Mouse (Mus musculus): ENCODE results near the gene Kif5a. TPM values are rescaled to one million over a fixed set of nuclear protein-coding genes. Genes with fewer than 3 reads are reported as not detected.
A peak's percentile ranks its signal among the peaks of the same experiment; 100 is the strongest.

Gene Kif5a
- polyA plus RNA-seq, 1 experiment from 2014 or later: 114 TPM

GRCm38 (mm10) chr10:127269884-127270283 lies 6.7 kb upstream of the Kif5a start:
- Histone ChIP-seq H3K9ac (no peak overlapping the region), H3K27me3 (no peaks in the 10 kb centered on the region), H3K4me1 (replicated peaks) (peaks cover 40% of the 10 kb centered on the region), H3K9me3 (no peaks in the 10 kb centered on the region), H3K27ac (replicated peaks) (no peak overlapping the region; the same call in 1 of the 2 replicates), H3K36me3 (peaks cover 38% of the 10 kb centered on the region), H3K4me2 (no peak overlapping the region), H3K4me3 (no peak overlapping the region)
- ATAC-seq (ENCODE audit: low FRiP score, low read depth): no peak
- 65% methylated on average over 4 of the region's 4 CpGs for WGBS

GRCm38 (mm10) chr10:127269036-127269435 lies 5.9 kb upstream of the Kif5a start:
- H3K9me3 ChIP-seq: no peaks in the 10 kb centered on the region
- peak overlapping the region; percentile 2; the same call in 1 of the 2 replicates for H3K9ac ChIP-seq
- WGBS: 60% methylated on average over 12 of the region's 12 CpGs
- H3K27me3 ChIP-seq: no peaks in the 10 kb centered on the region
- H3K4me2 ChIP-seq: no peak overlapping the region
- peaks cover 40% of the 10 kb centered on the region for H3K4me1 ChIP-seq (replicated peaks)
- no peak overlapping the region for H3K4me3 ChIP-seq
- H3K27ac ChIP-seq (replicated peaks): 0 out of 2 replicates have a peak overlapping the region, but pooled peaks have one; percentile 3
- peaks cover 34% of the 10 kb centered on the region for H3K36me3 ChIP-seq
- no peak for ATAC-seq (ENCODE audit: low FRiP score, low read depth)

- Histone ChIP-seq H3K4me2 (0 out of 2 replicates have a peak overlapping the region, but pooled peaks have one; percentile 90), H3K27ac (replicated peaks) (0 out of 2 replicates have a peak overlapping the region, but pooled peaks have one; percentile 3), H3K27me3 (no peaks in the 10 kb centered on the region), H3K4me3 (no peak overlapping the region), H3K36me3 (peaks cover 29% of the 10 kb centered on the region), H3K9ac (no peak overlapping the region), H3K4me1 (replicated peaks) (peaks cover 44% of the 10 kb centered on the region), H3K9me3 (no peaks in the 10 kb centered on the region)
- ATAC-seq (ENCODE audit: low FRiP score, low read depth): no peak
- 80% methylated on average over 5 of the region's 5 CpGs for WGBS
These were observed 5.3 kb upstream of the Kif5a start for GRCm38 (mm10) chr10:127268401-127268800.

GRCm38 (mm10) chr10:127267318-127267717 lies 4.2 kb upstream of the Kif5a start:
- H3K27me3 ChIP-seq: no peaks in the 10 kb centered on the region
- WGBS: 69% methylated on average over 5 of the region's 5 CpGs
- H3K9me3 ChIP-seq: no peaks in the 10 kb centered on the region
- H3K4me1 ChIP-seq (replicated peaks): peaks cover 47% of the 10 kb centered on the region
- 0 out of 2 replicates have a peak overlapping the region, but pooled peaks have one; percentile 95 for H3K27ac ChIP-seq (replicated peaks)
- peak overlapping the region; percentile 100 for H3K9ac ChIP-seq
- H3K4me3 ChIP-seq: peak overlapping the region; percentile 97
- peak overlapping the region; percentile 90 for H3K4me2 ChIP-seq
- ATAC-seq (ENCODE audit: low FRiP score, low read depth): no peak
- peaks cover 18% of the 10 kb centered on the region; the same call in 1 of the 2 replicates for H3K36me3 ChIP-seq

DNA sequence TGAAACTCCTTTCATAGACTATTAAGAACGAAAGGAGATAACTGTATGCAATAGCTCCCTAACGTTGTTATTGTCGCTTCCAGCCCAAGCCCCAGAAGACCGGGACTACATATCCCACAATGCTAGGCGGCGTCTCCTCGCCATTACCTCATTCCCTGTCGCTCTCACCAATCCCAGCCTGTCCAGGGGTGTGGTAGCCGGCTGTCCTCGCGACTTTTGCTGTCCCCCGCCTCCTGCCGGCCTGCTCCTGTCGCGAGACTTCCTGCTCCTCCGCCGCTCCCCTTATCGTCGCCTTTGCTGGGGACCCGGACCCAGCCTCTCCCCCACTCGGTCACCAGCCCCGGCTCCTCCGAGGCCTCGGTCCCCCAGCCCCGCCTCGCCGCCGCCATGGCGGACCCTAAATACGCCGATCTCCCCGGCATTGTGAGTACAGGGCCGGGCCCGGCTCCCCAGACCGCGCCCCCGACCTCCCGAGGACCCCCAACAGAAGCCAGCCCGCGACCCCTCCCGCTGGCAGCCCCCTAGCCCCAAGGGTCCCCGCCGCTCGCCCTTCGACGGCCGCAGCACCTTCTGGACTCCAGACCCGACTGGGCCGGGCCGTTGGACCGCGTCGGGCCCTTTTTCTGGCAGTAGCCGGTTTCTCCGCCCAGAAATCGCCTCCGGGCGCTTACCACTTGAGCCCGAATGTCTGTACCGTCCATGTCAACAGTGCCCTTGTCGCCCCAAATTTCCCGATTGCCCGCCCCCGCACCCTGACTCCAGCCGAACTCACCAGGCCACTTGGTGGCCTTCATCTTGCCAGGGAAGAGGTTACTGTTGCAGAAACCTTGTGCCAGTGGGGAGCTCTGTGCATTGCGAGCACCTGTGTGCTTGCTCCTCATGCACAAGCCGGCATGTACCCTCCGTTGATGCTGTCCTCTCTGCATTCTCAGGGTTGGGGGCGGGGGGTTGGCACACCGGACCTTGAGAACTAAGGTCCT lies 3.3 kb upstream of the Kif5a start, which contains the start of gene Dctn2:
TSS of gene Dctn2 (plus strand) at position 257 of the 980 bp plus-strand sequence.
- Histone ChIP-seq H3K9ac (peak within 1 kb of the TSS; percentile 100), H3K36me3 (peaks cover 13% of the 10 kb centered on the region; the same call in 1 of the 2 replicates), H3K4me1 (replicated peaks) (peaks cover 50% of the 10 kb centered on the region), H3K4me3 (peak within 1 kb of the TSS; percentile 97), H3K9me3 (no peaks in the 10 kb centered on the region), H3K27ac (replicated peaks) (peak within 1 kb of the TSS; percentile 95), H3K4me2 (peak within 1 kb of the TSS; percentile 90), H3K27me3 (no peaks in the 10 kb centered on the region)
- ATAC-seq (ENCODE audit: low FRiP score, low read depth): peak; percentile 95
- under 1% methylated on average over 70 of the region's 70 CpGs for WGBS

- H3K27me3 ChIP-seq: no peaks in the 10 kb centered on the region
- peaks cover 57% of the 10 kb centered on the region for H3K4me1 ChIP-seq (replicated peaks)
- WGBS: 29% methylated on average over 4 of the region's 4 CpGs
- ATAC-seq (ENCODE audit: low FRiP score, low read depth): no peak
- no peaks in the 10 kb centered on the region for H3K9me3 ChIP-seq
- H3K27ac ChIP-seq (replicated peaks): peak overlapping the region; percentile 48; the same call in 1 of the 2 replicates
- H3K36me3 ChIP-seq: peaks cover 8% of the 10 kb centered on the region; the same call in 1 of the 2 replicates
- no peak overlapping the region; the same call in 1 of the 2 replicates for H3K9ac ChIP-seq
- peak overlapping the region; percentile 97 for H3K4me3 ChIP-seq
- peak overlapping the region; percentile 90 for H3K4me2 ChIP-seq
These were observed 2.6 kb upstream of the Kif5a start for GRCm38 (mm10) chr10:127265727-127266111.

GRCm38 (mm10) chr10:127264971-127265370 lies 1.8 kb upstream of the Kif5a start:
- no peak for ATAC-seq (ENCODE audit: low FRiP score, low read depth)
- WGBS: 62% methylated on average over 4 of the region's 4 CpGs
- H3K27ac ChIP-seq (replicated peaks): no peak overlapping the region
- no peaks in the 10 kb centered on the region for H3K27me3 ChIP-seq
- H3K9me3 ChIP-seq: no peaks in the 10 kb centered on the region
- H3K36me3 ChIP-seq: 0 out of 2 replicates have a peak, but pooled peaks cover 4% of the 10 kb centered on the region
- H3K4me1 ChIP-seq (replicated peaks): peaks cover 59% of the 10 kb centered on the region
- H3K4me3 ChIP-seq: no peak overlapping the region
- H3K9ac ChIP-seq: no peak overlapping the region
- H3K4me2 ChIP-seq: no peak overlapping the region

- ATAC-seq (ENCODE audit: low FRiP score, low read depth): no peak
- Histone ChIP-seq H3K4me3 (no peak overlapping the region), H3K4me1 (replicated peaks) (peaks cover 61% of the 10 kb centered on the region), H3K27me3 (no peaks in the 10 kb centered on the region), H3K9ac (no peak overlapping the region), H3K27ac (replicated peaks) (no peak overlapping the region), H3K4me2 (no peak overlapping the region), H3K36me3 (0 out of 2 replicates have a peak, but pooled peaks cover 4% of the 10 kb centered on the region), H3K9me3 (no peaks in the 10 kb centered on the region)
- WGBS: 81% methylated on average over 8 of the region's 8 CpGs
These were observed 1.2 kb upstream of the Kif5a start for GRCm38 (mm10) chr10:127264336-127264735.

DNA sequence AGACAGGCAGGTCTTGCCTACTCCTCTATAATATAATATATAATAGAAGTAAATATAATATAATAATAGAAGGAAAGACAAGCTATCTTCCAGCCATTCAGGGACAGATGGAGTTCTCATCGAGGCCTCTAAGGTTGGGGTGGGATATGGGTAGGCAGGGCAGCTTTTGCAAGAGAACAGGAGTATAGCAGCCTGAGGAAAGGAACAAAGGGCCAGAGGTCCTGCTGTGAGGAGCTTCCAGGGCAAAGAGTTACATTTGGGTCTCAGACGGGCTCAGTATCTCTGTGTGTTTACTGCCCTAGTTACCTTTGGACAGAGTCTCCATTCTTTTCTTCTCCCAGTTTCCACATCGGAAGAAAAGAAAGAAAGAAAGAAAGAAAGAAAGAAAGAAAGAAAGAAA lies 483 bp upstream of the Kif5a start:
- Histone ChIP-seq H3K9me3 (no peaks in the 10 kb centered on the region), H3K4me3 (peak overlapping the region; percentile 64), H3K4me2 (peak overlapping the region; percentile 64), H3K36me3 (0 out of 2 replicates have a peak, but pooled peaks cover 4% of the 10 kb centered on the region), H3K4me1 (replicated peaks) (peaks cover 61% of the 10 kb centered on the region), H3K27me3 (no peaks in the 10 kb centered on the region), H3K27ac (replicated peaks) (peak overlapping the region; percentile 92; the same call in 1 of the 2 replicates), H3K9ac (peak overlapping the region; percentile 70; the same call in 1 of the 2 replicates)
- ATAC-seq (ENCODE audit: low FRiP score, low read depth): no peak
- WGBS: 37% methylated on average over 3 of the region's 3 CpGs

DNA sequence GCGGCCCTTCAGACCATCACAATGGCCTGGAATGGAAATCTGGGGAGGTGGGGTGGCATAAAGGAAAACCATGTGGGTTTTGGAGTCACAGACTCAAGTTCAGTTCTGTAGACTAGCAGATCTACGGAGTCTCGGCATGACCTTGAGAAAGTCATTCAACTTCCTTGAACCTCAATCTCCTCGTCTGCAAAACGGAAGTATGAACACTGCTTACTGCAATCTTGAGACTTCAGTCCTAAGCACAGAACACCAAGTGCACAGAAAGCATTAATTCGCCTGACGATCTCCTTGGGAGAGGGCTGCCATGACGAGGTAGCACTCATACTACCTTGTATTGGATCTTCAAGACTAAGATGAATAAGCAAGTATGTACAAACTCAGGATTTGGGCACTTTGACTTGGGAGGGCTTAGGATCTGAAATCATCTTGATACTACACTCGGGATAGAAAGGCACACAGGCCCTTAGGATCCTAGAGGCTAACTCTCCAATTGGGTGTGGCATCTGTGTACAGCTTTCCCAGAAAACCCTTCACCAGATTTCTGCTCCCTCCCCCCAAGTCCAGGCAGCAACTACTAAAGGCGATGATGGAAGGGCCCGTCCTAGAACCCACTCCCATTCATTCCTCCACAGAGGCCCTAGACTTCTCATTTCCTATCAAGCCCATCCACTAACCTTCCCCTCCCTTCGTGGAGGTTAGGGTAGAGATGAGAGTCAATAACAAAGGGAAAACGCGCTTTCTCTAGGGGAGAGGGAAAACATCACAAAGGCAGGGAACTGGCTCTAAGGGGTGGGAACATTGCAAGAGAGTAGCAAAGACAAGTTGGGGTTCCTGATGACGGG lies 1.2 kb downstream of the Kif5a start:
- Histone ChIP-seq H3K4me2 (peak overlapping the region; percentile 64), H3K36me3 (peaks cover 2% of the 10 kb centered on the region; the same call in 1 of the 2 replicates), H3K9ac (peak overlapping the region; percentile 70), H3K9me3 (no peaks in the 10 kb centered on the region), H3K27me3 (no peaks in the 10 kb centered on the region), H3K4me1 (replicated peaks) (peaks cover 60% of the 10 kb centered on the region), H3K27ac (replicated peaks) (peak overlapping the region; percentile 92), H3K4me3 (peak overlapping the region; percentile 64)
- 51% methylated on average over 15 of the region's 15 CpGs for WGBS
- ATAC-seq (ENCODE audit: low FRiP score, low read depth): no peak

DNA sequence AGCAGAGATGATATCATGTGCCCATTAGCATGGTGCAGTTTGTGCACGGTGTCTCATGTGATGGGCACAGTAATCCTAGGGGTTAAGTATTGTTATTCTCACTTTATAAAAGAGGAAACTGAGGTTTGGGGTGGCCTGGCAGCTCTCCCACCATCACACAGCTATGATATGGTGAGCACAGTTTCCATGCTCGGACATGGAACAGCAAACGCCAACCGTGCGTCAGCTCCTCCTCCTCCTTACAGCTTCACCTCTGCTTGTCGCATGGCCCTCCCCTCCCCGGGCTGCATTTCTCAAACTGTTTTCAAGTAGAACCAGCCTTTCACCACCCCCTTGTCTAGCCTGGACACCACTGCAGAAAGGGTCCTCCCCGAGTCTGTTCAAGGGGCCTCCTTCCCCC lies 4.7 kb downstream of the Kif5a start:
- H3K4me3 ChIP-seq: peak overlapping the region; percentile 64; the same call in 1 of the 2 replicates
- H3K9me3 ChIP-seq: no peaks in the 10 kb centered on the region
- no peak overlapping the region for H3K9ac ChIP-seq
- ATAC-seq (ENCODE audit: low FRiP score, low read depth): no peak
- WGBS: 76% methylated on average over 8 of the region's 8 CpGs
- peak overlapping the region; percentile 64 for H3K4me2 ChIP-seq
- H3K36me3 ChIP-seq: peaks cover 2% of the 10 kb centered on the region; the same call in 1 of the 2 replicates
- no peaks in the 10 kb centered on the region for H3K27me3 ChIP-seq
- peaks cover 64% of the 10 kb centered on the region for H3K4me1 ChIP-seq (replicated peaks)
- no peak overlapping the region for H3K27ac ChIP-seq (replicated peaks)

All from hindbrain, embryonic 15.5 days (tissue).